Mouse (Mus musculus) neural tube, embryonic 13.5 days (tissue): ENCODE data around the gene Ccdc78. TPM values are rescaled to one million over a fixed set of nuclear protein-coding genes. Genes with fewer than 3 reads are reported as not detected.

Source experiments
- ATAC-seq: fragments of 200-750 bp; cut with Nextera tagmentation; 2 replicates; pipeline ENCODE4 v1.8.0; 2017; ENCODE audit warnings: low read depth, mild to moderate bottlenecking, moderate TSS enrichment, moderate library complexity
- H3K27ac ChIP-seq: fragments of 300-500 bp; sonication (generic); replicated peaks from 2 replicates; pipeline ENCODE4 v1.5.1; 2015; ENCODE audit warnings: moderate library complexity, mild to moderate bottlenecking, inconsistent platforms
- H3K27me3 ChIP-seq: fragments of 300-500 bp; sonication (generic); 2 replicates; pipeline ENCODE4 v1.6.1; 2015; ENCODE audit warnings: mild to moderate bottlenecking, inconsistent platforms
- H3K36me3 ChIP-seq: fragments of 300-500 bp; sonication (generic); 2 replicates; pipeline ENCODE4 v1.6.1; 2015; ENCODE audit warnings: mild to moderate bottlenecking, inconsistent platforms
- H3K4me1 ChIP-seq: fragments of 300-500 bp; sonication (generic); replicated peaks from 2 replicates; pipeline ENCODE4 v1.6.1; 2015; ENCODE audit warnings: inconsistent platforms
- H3K4me2 ChIP-seq: fragments of 300-500 bp; sonication (generic); 2 replicates; pipeline ENCODE4 v1.6.1; 2015; ENCODE audit warnings: inconsistent platforms, mild to moderate bottlenecking, moderate library complexity
- H3K4me3 ChIP-seq: fragments of 300-500 bp; sonication (generic); 2 replicates; pipeline ENCODE4 v1.5.1; 2015; ENCODE audit warnings: mild to moderate bottlenecking, inconsistent platforms
- H3K9ac ChIP-seq: fragments of 300-500 bp; sonication (generic); 2 replicates; pipeline ENCODE4 v1.6.1; 2015; ENCODE audit warnings: moderate library complexity, mild to moderate bottlenecking, inconsistent platforms
- H3K9me3 ChIP-seq: fragments of 300-500 bp; sonication (generic); 2 replicates; pipeline ENCODE4 v1.6.1; 2016; ENCODE audit warnings: inconsistent platforms
- WGBS: fragments of 180-500 bp; shearing (Covaris S2); methylation state at CpG from one replicate; pipeline ENCODE4 v1.1.7; 2015; 5-methylcytosine and 5-hydroxymethylcytosine counted together
- microRNA-seq: library from miRNA; unstranded; fragments of <30 nt; microRNA quantifications from one replicate; pipeline ENCODE4, GENCODE M21; 2016
- polyA plus RNA-seq: library from polyadenylated mRNA; unstranded; fragments of >200 nt; fragmentation: Nextera tagmentation; extraction: Ambion mirVana; gene quantifications from 2 replicates; pipeline ENCODE4 v1.2.1, GENCODE M21; 2015

Gene Ccdc78
- polyA plus RNA-seq, 1 experiment from 2014 or later = 0.39 TPM

DNA sequence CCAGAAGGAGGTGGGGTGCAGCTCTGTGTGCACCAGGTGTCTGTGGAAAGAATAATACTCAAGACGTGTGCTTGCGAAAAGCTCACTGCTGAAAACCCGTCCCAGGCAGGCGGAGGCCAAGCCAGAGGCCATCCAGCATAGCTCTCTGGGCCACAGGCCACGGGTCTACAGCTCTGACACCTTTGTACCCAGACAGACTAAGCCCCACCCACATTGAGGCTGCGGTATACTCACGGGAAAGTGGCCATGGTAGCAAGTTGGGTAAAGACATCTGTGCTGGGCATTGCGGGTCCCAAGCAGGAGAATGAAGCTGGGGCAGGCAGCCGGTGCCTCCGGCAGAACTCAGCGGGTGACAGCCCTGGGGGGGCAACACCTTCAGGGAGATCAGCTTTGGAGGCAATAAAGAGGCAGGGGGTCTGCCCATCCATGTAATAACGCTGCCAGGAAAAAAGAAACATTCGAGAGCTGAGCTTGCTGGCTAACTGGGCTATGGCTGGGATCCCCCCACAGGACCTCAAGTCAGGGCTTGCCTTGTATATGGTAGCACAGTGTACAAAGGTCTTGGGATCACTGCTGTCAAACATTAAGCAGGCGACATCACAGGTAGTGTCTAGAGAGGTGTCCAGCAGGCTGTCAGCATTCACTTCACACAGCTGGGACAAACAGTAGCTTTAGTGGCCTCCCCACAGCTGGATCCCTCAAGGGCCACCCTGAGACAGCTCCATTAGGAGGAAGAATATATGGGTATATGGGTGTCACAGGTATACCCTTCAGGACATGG lies 53.3 kb downstream of the Ccdc78 start:
- ATAC-seq = no peak
- no peak overlapping the region for H3K9ac ChIP-seq
- H3K4me2 ChIP-seq = no peak overlapping the region
- no peak overlapping the region for H3K27ac ChIP-seq
- peaks cover 59% of the 10 kb centered on the region for H3K36me3 ChIP-seq
- no peaks in the 10 kb centered on the region for H3K27me3 ChIP-seq
- no peaks in the 10 kb centered on the region for H3K9me3 ChIP-seq
- peaks cover 59% of the 10 kb centered on the region for H3K4me1 ChIP-seq
- 80% methylated on average over 14 of the region's 14 CpGs for WGBS
- no peak overlapping the region for H3K4me3 ChIP-seq

Small RNAs within 50 kb of the gene (microRNA-seq; reads per million reads assigned to microRNA genes)
- gene Gm25083 (not detected), gene Mir3082 (0.44 reads per million), gene Mir6966 (not detected)

Other genes starting within 250 kb of the Ccdc78 start
- gene Sox8, start 215.9 kb upstream of the Ccdc78 start, polyA plus RNA-seq = 10.8 and 11.6 TPM in 2 replicates
- gene Lmf1, start 207.5 kb upstream of the Ccdc78 start, polyA plus RNA-seq = 24.9 and 26.2 TPM in 2 replicates
- gene Gng13, start 69.4 kb upstream of the Ccdc78 start, polyA plus RNA-seq = 2.1 and 2.8 TPM in 2 replicates
- gene Chtf18, start 59.2 kb upstream of the Ccdc78 start, polyA plus RNA-seq = 7.3 and 9.1 TPM in 2 replicates
- 20.4 and 24.4 TPM in 2 replicates for gene Rpusd1, start 58.9 kb upstream of the Ccdc78 start, polyA plus RNA-seq
- gene Mslnl, start 50.5 kb upstream of the Ccdc78 start, polyA plus RNA-seq = not detected in 2 replicates
- 0.29 and 0.54 TPM in 2 replicates for gene Msln, start 32.2 kb upstream of the Ccdc78 start, polyA plus RNA-seq
- 26.4 and 26.6 TPM in 2 replicates for gene Narfl, start 12.8 kb upstream of the Ccdc78 start, polyA plus RNA-seq
- 101 and 107 TPM in 2 replicates for gene Haghl, start 907 bp upstream of the Ccdc78 start, polyA plus RNA-seq
- 70.5 and 73.6 TPM in 2 replicates for gene Fam173a, start 6.3 kb downstream of the Ccdc78 start, polyA plus RNA-seq
- 0.66 and 1.9 TPM in 2 replicates for gene AC134908.4, start 9.1 kb downstream of the Ccdc78 start, polyA plus RNA-seq
- 46.7 and 58.7 TPM in 2 replicates for gene Metrn, start 10.6 kb downstream of the Ccdc78 start, polyA plus RNA-seq
- 27.7 and 31.8 TPM in 2 replicates for gene Fbxl16, start 22.5 kb downstream of the Ccdc78 start, polyA plus RNA-seq
- 27.0 and 28.3 TPM in 2 replicates for gene Wdr24, start 37.0 kb downstream of the Ccdc78 start, polyA plus RNA-seq
- gene Jmjd8, start 42.3 kb downstream of the Ccdc78 start, polyA plus RNA-seq = 55.2 and 60.6 TPM in 2 replicates
- gene Stub1, start 46.8 kb downstream of the Ccdc78 start, polyA plus RNA-seq = 284 and 316 TPM in 2 replicates
- 18.9 and 21.1 TPM in 2 replicates for gene Rhbdl1, start 50.7 kb downstream of the Ccdc78 start, polyA plus RNA-seq
- gene Gm20683, start 55.2 kb downstream of the Ccdc78 start, polyA plus RNA-seq = 6.9 and 7.5 TPM in 2 replicates
- gene Rhot2, start 58.3 kb downstream of the Ccdc78 start, polyA plus RNA-seq = 15.4 and 18.3 TPM in 2 replicates
- 14.1 and 15.6 TPM in 2 replicates for gene Wdr90, start 74.9 kb downstream of the Ccdc78 start, polyA plus RNA-seq
- 10.8 and 14.2 TPM in 2 replicates for gene Mcrip2, start 82.2 kb downstream of the Ccdc78 start, polyA plus RNA-seq
- gene Mettl26, start 88.5 kb downstream of the Ccdc78 start, polyA plus RNA-seq = 56.8 and 65.5 TPM in 2 replicates
- gene Wfikkn1, start 94.3 kb downstream of the Ccdc78 start, polyA plus RNA-seq = 0.53 and 0.79 TPM in 2 replicates
- 50.7 and 51.5 TPM in 2 replicates for gene Rab40c, start 133.1 kb downstream of the Ccdc78 start, polyA plus RNA-seq
- 56.1 and 62.3 TPM in 2 replicates for gene Pigq, start 158.4 kb downstream of the Ccdc78 start, polyA plus RNA-seq
- gene Nhlrc4, start 158.4 kb downstream of the Ccdc78 start, polyA plus RNA-seq = not detected in 2 replicates
- gene A930017K11Rik, start 166.0 kb downstream of the Ccdc78 start, polyA plus RNA-seq = 0.22 and 0.34 TPM in 2 replicates
- 16.7 and 20.5 TPM in 2 replicates for gene Capn15, start 199.2 kb downstream of the Ccdc78 start, polyA plus RNA-seq